Mouse (Mus musculus): ENCODE measurements around the gene Abi3bp. TPM values are rescaled to one million over a fixed set of nuclear protein-coding genes. Genes with fewer than 3 reads are reported as not detected.

The Abi3bp gene
- total RNA-seq, 1 experiment = 0.22 TPM

GRCm38 (mm10) chr16:56473160-56473559 lies 4.5 kb upstream of the Abi3bp start:
- Histone ChIP-seq H3K9ac (ENCODE audit: insufficient read depth, low read depth, low read length, poor library complexity, severe bottlenecking) (no peak overlapping the region), H3K4me1 (ENCODE audit: control insufficient read depth in 2 of 2, insufficient read depth in 2 of 2, low read length in 2 of 2, poor library complexity in 1 of 2) (no peaks in the 10 kb centered on the region), H3K36me3 (ENCODE audit: control insufficient read depth, insufficient read depth, low read length, poor library complexity, severe bottlenecking) (no peaks in the 10 kb centered on the region), H3K9me3 (ENCODE audit: control insufficient read depth, insufficient read depth, low read depth, low read length) (no peaks in the 10 kb centered on the region), H3K4me3 (ENCODE audit: insufficient read depth in 1 of 2, low read depth in 1 of 2, low read length in 2 of 2, poor library complexity in 1 of 2, severe bottlenecking in 1 of 2) (no peak overlapping the region), H3K27ac (ENCODE audit: insufficient read depth, low read depth, low read length, poor library complexity, severe bottlenecking) (no peak overlapping the region)
- TF ChIP-seq CHD2 (IDR thresholded peaks at IDR 0.05; ENCODE audit: low read depth, low read length) = no peak
- no peak for TF ChIP-seq ZNF384 (IDR thresholded peaks at IDR 0.05; ENCODE audit: low read depth, low read length)
- TF ChIP-seq MAFK (IDR thresholded peaks at IDR 0.05; ENCODE audit: insufficient read depth, low read depth, low read length) = no peak
- TF ChIP-seq ZC3H11A (IDR thresholded peaks at IDR 0.05; ENCODE audit: borderline replicate concordance, low read depth, low read length) = no peak
- no peak for TF ChIP-seq HCFC1 (IDR thresholded peaks at IDR 0.05; ENCODE audit: borderline replicate concordance, insufficient read depth, low read length)
- in situ Hi-C loops (cut with MboI; ENCODE audit: low sequenced_read_pairs in 2 of 2, unreplicated experiment in 2 of 2) = no loop called here
- DNase-seq (ENCODE audit: low read depth, low spot score) = no peak

DNA sequence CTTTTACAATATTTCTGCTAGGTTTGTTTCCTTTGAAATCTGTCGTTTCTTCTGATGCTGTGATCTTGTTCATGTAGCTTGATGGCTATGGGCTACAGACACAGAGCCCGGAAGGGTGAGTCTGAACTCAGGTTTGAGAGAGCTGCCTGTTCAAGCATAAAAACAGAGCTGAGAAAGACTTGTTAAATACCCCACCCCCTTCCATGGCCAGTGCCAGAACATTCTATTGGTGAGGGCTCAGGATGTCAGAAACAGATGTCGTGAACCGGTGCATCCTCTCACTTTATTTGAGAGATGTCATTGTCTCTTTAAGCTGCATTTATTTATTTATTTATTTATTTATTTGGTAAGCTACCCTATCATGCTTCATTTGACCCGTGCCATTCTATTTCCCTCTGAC lies 2.0 kb upstream of the Abi3bp start:
- H3K4me1 ChIP-seq (ENCODE audit: control insufficient read depth in 2 of 2, insufficient read depth in 2 of 2, low read length in 2 of 2, poor library complexity in 1 of 2) = no peaks in the 10 kb centered on the region
- H3K4me3 ChIP-seq (ENCODE audit: insufficient read depth in 1 of 2, low read depth in 1 of 2, low read length in 2 of 2, poor library complexity in 1 of 2, severe bottlenecking in 1 of 2) = no peak overlapping the region
- no peak overlapping the region for H3K27ac ChIP-seq (ENCODE audit: insufficient read depth, low read depth, low read length, poor library complexity, severe bottlenecking)
- in situ Hi-C loops (cut with MboI; ENCODE audit: low sequenced_read_pairs in 2 of 2, unreplicated experiment in 2 of 2) = no loop called here
- no peaks in the 10 kb centered on the region for H3K36me3 ChIP-seq (ENCODE audit: control insufficient read depth, insufficient read depth, low read length, poor library complexity, severe bottlenecking)
- no peak for DNase-seq (ENCODE audit: low read depth, low spot score)
- H3K9ac ChIP-seq (ENCODE audit: insufficient read depth, low read depth, low read length, poor library complexity, severe bottlenecking) = no peak overlapping the region
- no peaks in the 10 kb centered on the region for H3K9me3 ChIP-seq (ENCODE audit: control insufficient read depth, insufficient read depth, low read depth, low read length)
- no peak for TF ChIP-seq CHD2 (IDR thresholded peaks at IDR 0.05; ENCODE audit: low read depth, low read length)
- no peak for TF ChIP-seq HCFC1 (IDR thresholded peaks at IDR 0.05; ENCODE audit: borderline replicate concordance, insufficient read depth, low read length)
- no peak for TF ChIP-seq ZNF384 (IDR thresholded peaks at IDR 0.05; ENCODE audit: low read depth, low read length)
- TF ChIP-seq ZC3H11A (IDR thresholded peaks at IDR 0.05; ENCODE audit: borderline replicate concordance, low read depth, low read length) = no peak

GRCm38 (mm10) chr16:56478575-56479191 lies 1.0 kb downstream of the Abi3bp start:
- Histone ChIP-seq H3K4me1 (ENCODE audit: control insufficient read depth in 2 of 2, insufficient read depth in 2 of 2, low read length in 2 of 2, poor library complexity in 1 of 2) (no peaks in the 10 kb centered on the region), H3K9ac (ENCODE audit: insufficient read depth, low read depth, low read length, poor library complexity, severe bottlenecking) (no peak overlapping the region), H3K9me3 (ENCODE audit: control insufficient read depth, insufficient read depth, low read depth, low read length) (no peaks in the 10 kb centered on the region), H3K36me3 (ENCODE audit: control insufficient read depth, insufficient read depth, low read length, poor library complexity, severe bottlenecking) (no peaks in the 10 kb centered on the region), H3K4me3 (ENCODE audit: insufficient read depth in 1 of 2, low read depth in 1 of 2, low read length in 2 of 2, poor library complexity in 1 of 2, severe bottlenecking in 1 of 2) (no peak overlapping the region), H3K27ac (ENCODE audit: insufficient read depth, low read depth, low read length, poor library complexity, severe bottlenecking) (no peak overlapping the region)
- no peak for TF ChIP-seq HCFC1 (IDR thresholded peaks at IDR 0.05; ENCODE audit: borderline replicate concordance, insufficient read depth, low read length)
- no peak for TF ChIP-seq CHD2 (IDR thresholded peaks at IDR 0.05; ENCODE audit: low read depth, low read length)
- TF ChIP-seq MAFK (IDR thresholded peaks at IDR 0.05; ENCODE audit: insufficient read depth, low read depth, low read length) = no peak
- TF ChIP-seq ZC3H11A (IDR thresholded peaks at IDR 0.05; ENCODE audit: borderline replicate concordance, low read depth, low read length) = no peak
- TF ChIP-seq ZNF384 (IDR thresholded peaks at IDR 0.05; ENCODE audit: low read depth, low read length) = peak; percentile 72; the same call in 1 of the 2 replicates
- in situ Hi-C loops (cut with MboI; ENCODE audit: low sequenced_read_pairs in 2 of 2, unreplicated experiment in 2 of 2) = no loop called here
- DNase-seq (ENCODE audit: low read depth, low spot score) = no peak

- no peaks in the 10 kb centered on the region for H3K36me3 ChIP-seq (ENCODE audit: control insufficient read depth, insufficient read depth, low read length, poor library complexity, severe bottlenecking)
- no peak overlapping the region for H3K9ac ChIP-seq (ENCODE audit: insufficient read depth, low read depth, low read length, poor library complexity, severe bottlenecking)
- no peaks in the 10 kb centered on the region for H3K9me3 ChIP-seq (ENCODE audit: control insufficient read depth, insufficient read depth, low read depth, low read length)
- no peak for DNase-seq (ENCODE audit: low read depth, low spot score)
- TF ChIP-seq ZNF384 (IDR thresholded peaks at IDR 0.05; ENCODE audit: low read depth, low read length) (no peak), CHD2 (IDR thresholded peaks at IDR 0.05; ENCODE audit: low read depth, low read length) (no peak), MAFK (IDR thresholded peaks at IDR 0.05; ENCODE audit: insufficient read depth, low read depth, low read length) (no peak), HCFC1 (IDR thresholded peaks at IDR 0.05; ENCODE audit: borderline replicate concordance, insufficient read depth, low read length) (no peak), ZC3H11A (IDR thresholded peaks at IDR 0.05; ENCODE audit: borderline replicate concordance, low read depth, low read length) (no peak)
- no peak overlapping the region for H3K4me3 ChIP-seq (ENCODE audit: insufficient read depth in 1 of 2, low read depth in 1 of 2, low read length in 2 of 2, poor library complexity in 1 of 2, severe bottlenecking in 1 of 2)
- in situ Hi-C loops (cut with MboI; ENCODE audit: low sequenced_read_pairs in 2 of 2, unreplicated experiment in 2 of 2) = no loop called here
- H3K4me1 ChIP-seq (ENCODE audit: control insufficient read depth in 2 of 2, insufficient read depth in 2 of 2, low read length in 2 of 2, poor library complexity in 1 of 2) = no peaks in the 10 kb centered on the region
- H3K27ac ChIP-seq (ENCODE audit: insufficient read depth, low read depth, low read length, poor library complexity, severe bottlenecking) = no peak overlapping the region
Observed at GRCm38 (mm10) chr16:56483466-56483865, 5.8 kb downstream of the Abi3bp start.
